Mouse (Mus musculus) liver, adult 2 months (tissue): ENCODE measurements at regions not wholly inside any gene's neighbourhood (a gene's known extent, or its start where the extent isn't known, plus 50 kb on each side); places are given as distances from the start of the nearest gene placed in this dataset.

ENCODE experiments used
- CTCF ChIP-seq: fragments of 200-500 bp; IDR thresholded peaks from 2 replicates; pipeline ENCODE4 v1.5.1; 2011; ENCODE audit warnings: low read depth, low read length, control low read depth
- POLR2A ChIP-seq: fragments of 200-500 bp; IDR thresholded peaks from 2 replicates; pipeline ENCODE4 v1.6.1; 2011; ENCODE audit warnings: low read length, control low read depth; ENCODE audit not compliant: insufficient read depth; ENCODE audit errors: extremely low read depth

GRCm38 (mm10) chrX:15322958-15323357, 1112.0 kb downstream of the H2al1n start:
- no peak for TF ChIP-seq CTCF
- no peak for TF ChIP-seq POLR2A
